10 mouse cellular contexts compared by ENCODE assay signal in the genomic region with DNA sequence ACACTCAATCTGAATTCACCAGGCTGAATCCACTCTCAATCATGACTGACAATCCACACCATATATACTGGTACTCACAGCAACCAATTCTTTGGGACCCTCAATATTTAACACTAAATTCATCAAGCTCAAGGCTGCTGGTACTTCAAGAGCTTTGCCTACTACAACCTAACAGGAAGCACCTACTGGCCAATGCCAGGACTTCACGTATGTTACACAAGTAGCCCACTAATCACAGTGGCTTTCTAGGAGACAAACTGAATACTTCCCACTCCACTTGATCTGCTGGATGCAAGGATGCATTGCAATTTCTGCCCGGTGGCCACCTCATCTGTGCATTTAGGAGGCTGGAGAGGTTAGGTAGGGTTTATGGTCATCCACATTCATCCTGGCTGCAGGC. TPM values are rescaled to one million over a fixed set of nuclear protein-coding genes. Genes with fewer than 3 reads are reported as not detected.
DNase-seq lines count a peak whose midpoint lies in the region; ATAC-seq and TF ChIP-seq lines count a peak whose summit lies in the region.
"Had no signal": no experiment of that assay in that cellular context is flagged by ENCODE, and none has a peak within 500 bp of the region (broad histone marks: within the 10 kb centered on the region; RNA-seq: fewer than 3 reads in every experiment).

No protein-coding gene starts in this region.

- H3K9me3 ChIP-seq in kidney, embryonic 15.5 days (replicated peaks) = no peaks in the 10 kb centered on the region
- H3K9me3 ChIP-seq in ES-E14 (ENCODE audit: control insufficient read depth, insufficient read depth, low read depth, low read length) = no peaks in the 10 kb centered on the region
- no peaks in the 10 kb centered on the region for H3K9me3 ChIP-seq in hindbrain, embryonic 10.5 days
- no peaks in the 10 kb centered on the region for H3K9me3 ChIP-seq in midbrain, embryonic 13.5 days

- 58% methylated on average over 2 of the region's 2 CpGs for WGBS in kidney, embryonic 15.5 days
- 82% methylated on average over 2 of the region's 2 CpGs for WGBS in hindbrain, embryonic 10.5 days
- WGBS in midbrain, embryonic 13.5 days = 85% methylated on average over 2 of the region's 2 CpGs

- peak overlapping the region; percentile 3; the same call in 1 of the 2 replicates for H3K4me3 ChIP-seq in kidney, embryonic 15.5 days (replicated peaks)
- no peak overlapping the region for H3K4me3 ChIP-seq in ES-E14 (ENCODE audit: insufficient read depth in 1 of 2, low read depth in 1 of 2, low read length in 2 of 2, poor library complexity in 1 of 2, severe bottlenecking in 1 of 2)
- H3K4me3 ChIP-seq in hindbrain, embryonic 10.5 days = peak overlapping the region; percentile 12
- 0 out of 2 replicates have a peak overlapping the region, but pooled peaks have one; percentile 6 for H3K4me3 ChIP-seq in midbrain, embryonic 13.5 days (replicated peaks)

- H3K9ac ChIP-seq in kidney, embryonic 15.5 days = no peak overlapping the region
- peak overlapping the region; percentile 28; the same call in 1 of the 2 replicates for H3K9ac ChIP-seq in ES-E14 (ENCODE audit: insufficient read depth, low read depth, low read length, poor library complexity, severe bottlenecking)
- H3K9ac ChIP-seq in midbrain, embryonic 13.5 days (replicated peaks) = no peak overlapping the region

- H3K27ac ChIP-seq in kidney, embryonic 15.5 days = no peak overlapping the region
- H3K27ac ChIP-seq in ES-E14 (ENCODE audit: insufficient read depth, low read depth, low read length, poor library complexity, severe bottlenecking) = no peak overlapping the region
- H3K27ac ChIP-seq in hindbrain, embryonic 10.5 days = no peak overlapping the region
- H3K27ac ChIP-seq in midbrain, embryonic 13.5 days = no peak overlapping the region
- H3K27ac ChIP-seq: macrophage had no signal

- H3K27me3 ChIP-seq in kidney, embryonic 15.5 days = no peaks in the 10 kb centered on the region
- no peaks in the 10 kb centered on the region for H3K27me3 ChIP-seq in hindbrain, embryonic 10.5 days (ENCODE audit: insufficient read depth, poor library complexity, severe bottlenecking)
- H3K27me3 ChIP-seq in midbrain, embryonic 13.5 days = no peaks in the 10 kb centered on the region

- H3K4me2 ChIP-seq in kidney, embryonic 15.5 days = peak overlapping the region; percentile 76
- peak overlapping the region; percentile 12; the same call in 1 of the 2 replicates for H3K4me2 ChIP-seq in midbrain, embryonic 13.5 days (replicated peaks)

- DNase-seq in kidney, adult 11 months = no peak
- DNase-seq in ES-E14 (ENCODE audit: low read depth, low spot score) = no peak
- no peak for DNase-seq in hindbrain, embryonic 10.5 days (ENCODE audit: low spot score)
- no peak for DNase-seq in urinary bladder, postnatal 25 days (ENCODE audit: low spot score)
- DNase-seq in frontal cortex, postnatal 14 days (ENCODE audit: low spot score in 2 of 2) = no peak
- DNase-seq in ovary, postnatal 10 days (ENCODE audit: low spot score) = no peak
- DNase-seq: kidney, adult 18-20 months had no signal

- in situ Hi-C loops in ES-E14 (cut with MboI; ENCODE audit: low sequenced_read_pairs in 2 of 2, unreplicated experiment in 2 of 2) = no loop called here

- H3K36me3 ChIP-seq in kidney, embryonic 15.5 days = peaks cover 38% of the 10 kb centered on the region
- peaks cover 17% of the 10 kb centered on the region for H3K36me3 ChIP-seq in ES-E14 (ENCODE audit: control insufficient read depth, insufficient read depth, low read length, poor library complexity, severe bottlenecking)
- peaks cover 46% of the 10 kb centered on the region for H3K36me3 ChIP-seq in hindbrain, embryonic 10.5 days
- peaks cover 22% of the 10 kb centered on the region for H3K36me3 ChIP-seq in midbrain, embryonic 13.5 days

- H3K4me1 ChIP-seq in kidney, embryonic 15.5 days = peaks cover 32% of the 10 kb centered on the region
- peaks cover 3 to 9% of the 10 kb centered on the region in 2 experiments; a peak in 2 of 4 replicates for H3K4me1 ChIP-seq in ES-E14 (ENCODE audit: control insufficient read depth in 2 of 2, insufficient read depth in 2 of 2, low read length in 2 of 2, poor library complexity in 1 of 2)
- peaks cover 36% of the 10 kb centered on the region for H3K4me1 ChIP-seq in hindbrain, embryonic 10.5 days (replicated peaks)
- peaks cover 46% of the 10 kb centered on the region for H3K4me1 ChIP-seq in midbrain, embryonic 13.5 days (replicated peaks)

- ATAC-seq in kidney, embryonic 15.5 days (replicated peaks; ENCODE audit: low FRiP score) = no peak
- ATAC-seq in midbrain, embryonic 13.5 days = no peak

TF ChIP-seq in ES-E14, 5 proteins besides CTCF, POLR2A, EP300 and RAD21:
- TF ChIP-seq CHD2 (IDR thresholded peaks at IDR 0.05; ENCODE audit: low read depth, low read length) (no peak), ZC3H11A (IDR thresholded peaks at IDR 0.05; ENCODE audit: borderline replicate concordance, low read depth, low read length) (no peak), MAFK (IDR thresholded peaks at IDR 0.05; ENCODE audit: insufficient read depth, low read depth, low read length) (no peak), HCFC1 (IDR thresholded peaks at IDR 0.05; ENCODE audit: borderline replicate concordance, insufficient read depth, low read length) (no peak), ZNF384 (IDR thresholded peaks at IDR 0.05; ENCODE audit: low read depth, low read length) (no peak)
TF ChIP-seq in ES-E14: peak in this region for 0.

RNA-seq across cellular contexts. Expression of a gene that starts 3.0 kb away (rescaled TPM):
- 353 TPM in 2 replicates for polyA plus RNA-seq in kidney, embryonic 15.5 days (2015; fragmentation: Nextera tagmentation; extraction: Ambion mirVana)
- 429 and 516 TPM in 2 replicates for total RNA-seq in ES-E14 (2012; rRNA removed)
- polyA plus RNA-seq in hindbrain, embryonic 10.5 days (2016; fragmentation: Nextera tagmentation; extraction: Ambion mirVana) = 242 and 299 TPM in 2 replicates
- 171 and 175 TPM in 2 replicates for polyA plus RNA-seq in midbrain, embryonic 13.5 days (2015; fragmentation: Nextera tagmentation; extraction: Ambion mirVana)

RNA-seq across cellular contexts. Expression of a gene that starts 20.5 kb away (rescaled TPM):
- 3.7 and 4.1 TPM in 2 replicates for polyA plus RNA-seq in kidney, embryonic 15.5 days (2015; fragmentation: Nextera tagmentation; extraction: Ambion mirVana)
- 2.0 and 2.2 TPM in 2 replicates for total RNA-seq in ES-E14 (2012; rRNA removed)
- 7.0 TPM in 2 replicates for polyA plus RNA-seq in hindbrain, embryonic 10.5 days (2016; fragmentation: Nextera tagmentation; extraction: Ambion mirVana)
- 18.3 and 18.8 TPM in 2 replicates for polyA plus RNA-seq in midbrain, embryonic 13.5 days (2015; fragmentation: Nextera tagmentation; extraction: Ambion mirVana)

RNA-seq across cellular contexts. Expression of a gene that starts 25.3 kb away (rescaled TPM):
- 9.5 and 10.1 TPM in 2 replicates for polyA plus RNA-seq in kidney, embryonic 15.5 days (2015; fragmentation: Nextera tagmentation; extraction: Ambion mirVana)
- 3.8 and 4.3 TPM in 2 replicates for total RNA-seq in ES-E14 (2012; rRNA removed)
- 8.1 and 9.7 TPM in 2 replicates for polyA plus RNA-seq in hindbrain, embryonic 10.5 days (2016; fragmentation: Nextera tagmentation; extraction: Ambion mirVana)
- 17.9 and 19.0 TPM in 2 replicates for polyA plus RNA-seq in midbrain, embryonic 13.5 days (2015; fragmentation: Nextera tagmentation; extraction: Ambion mirVana)

Comparison
In these comparisons a context has a peak if more than half of its experiments do, and no peak if none do; other contexts are left out.
1. H3K4me3 ChIP-seq: peak in kidney, embryonic 15.5 days (single experiment), hindbrain, embryonic 10.5 days (single experiment) and midbrain, embryonic 13.5 days (single experiment); none in ES-E14 (0 of 2).